Mouse (Mus musculus) left cerebral cortex, adult 2 months (tissue): ENCODE data around the gene Crygb. TPM values are rescaled to one million over a fixed set of nuclear protein-coding genes. Genes with fewer than 3 reads are reported as not detected.

Experiments used
- DNase-seq, 2 experiments: peaks; one replicate each; pipeline ENCODE4 v3.0.0; 2021 to 2022; ENCODE audit warnings: low spot score in 2 of 2, mixed read lengths in 1 of 2; ENCODE audit errors: extremely low spot score in 1 of 2
- H3K27ac ChIP-seq: fragments of 200-600 bp; 2 replicates; pipeline ENCODE4 v1.8.1; 2022
- H3K4me3 ChIP-seq: fragments of 200-600 bp; 2 replicates; pipeline ENCODE4 v1.8.1; 2022
- CTCF ChIP-seq: fragments of 200-600 bp; IDR thresholded peaks from 2 replicates; pipeline ENCODE4 v1.8.1; 2022; ENCODE audit warnings: antibody characterized with exemption, mild to moderate bottlenecking, moderate library complexity
- intact Hi-C: fragments of 180-260 bp; cut with DNase I; formaldehyde crosslinking; loops from one replicate; pipeline ENCODE4 v1.15.1; 2025
- total RNA-seq, 2 experiments: library from RNA; stranded (reverse); gene quantifications; 2 replicates each; pipeline ENCODE4 v1.2.3; 2021

Gene Crygb
- total RNA-seq, 2 experiments from 2014 or later, result not detected

GRCm38 (mm10) chr1:65109756-65110435 is 27.8 kb upstream of the Crygb start:
- TF ChIP-seq CTCF, result no peak
- intact Hi-C loops, result no loop called here
- DNase-seq, result no peak

GRCm38 (mm10) chr1:65109196-65109595 is 27.1 kb upstream of the Crygb start:
- no peak for TF ChIP-seq CTCF
- Histone ChIP-seq H3K27ac (no peak overlapping the region), H3K4me3 (no peak overlapping the region)
- no peak for DNase-seq
- intact Hi-C loops, result no loop called here

More at GRCm38 (mm10) chr1:65109756-65110435, 27.8 kb upstream of the Crygb start:
- H3K27ac ChIP-seq, result no peak overlapping the region
- H3K4me3 ChIP-seq, result no peak overlapping the region

GRCm38 (mm10) chr1:65107654-65108279 is 25.7 kb upstream of the Crygb start:
- no peak for TF ChIP-seq CTCF
- DNase-seq, result no peak
- H3K27ac ChIP-seq, result no peak overlapping the region
- no peak overlapping the region for H3K4me3 ChIP-seq
- intact Hi-C loops, result no loop called here

GRCm38 (mm10) chr1:65103273-65103672 is 21.2 kb upstream of the Crygb start, which contains the start of gene Cryga:
Gene Cryga (minus strand): TSS chr1:65103373.
- intact Hi-C loops, result no loop called here
- H3K4me3 ChIP-seq, result no peak within 1 kb of the TSS
- no peak for TF ChIP-seq CTCF
- DNase-seq, result no peak
- H3K27ac ChIP-seq, result no peak within 1 kb of the TSS

- intact Hi-C loops, result no loop called here
- Histone ChIP-seq H3K27ac (no peak overlapping the region), H3K4me3 (no peak overlapping the region)
- DNase-seq, result no peak
- no peak for TF ChIP-seq CTCF
Measured at GRCm38 (mm10) chr1:65096953-65097352, 14.9 kb upstream of the Crygb start.

- intact Hi-C loops, result no loop called here
- no peak for TF ChIP-seq CTCF
- DNase-seq, result no peak
- Histone ChIP-seq H3K4me3 (no peak overlapping the region), H3K27ac (no peak overlapping the region)
Measured at GRCm38 (mm10) chr1:65091566-65091965, 9.5 kb upstream of the Crygb start.

GRCm38 (mm10) chr1:65090370-65090769 is 8.3 kb upstream of the Crygb start:
- intact Hi-C loops, result no loop called here
- DNase-seq, result no peak

GRCm38 (mm10) chr1:65088567-65089356 is 6.7 kb upstream of the Crygb start:
- TF ChIP-seq CTCF, result no peak
- intact Hi-C loops, result no loop called here
- Histone ChIP-seq H3K4me3 (no peak overlapping the region), H3K27ac (no peak overlapping the region)
- no peak for DNase-seq

More at GRCm38 (mm10) chr1:65090370-65090769, 8.3 kb upstream of the Crygb start:
- Histone ChIP-seq H3K27ac (no peak overlapping the region), H3K4me3 (no peak overlapping the region)
- no peak for TF ChIP-seq CTCF

GRCm38 (mm10) chr1:65075607-65076006 is 6.5 kb downstream of the Crygb start:
- no peak for DNase-seq
- Histone ChIP-seq H3K4me3 (no peak overlapping the region), H3K27ac (no peak overlapping the region)
- intact Hi-C loops, result loop anchor here (2.0 to 10.0 kb wide), 2 partner anchors 29 to 1421 kb away; no protein-coding TSS in a partner anchor
- peak; percentile 52 for TF ChIP-seq CTCF

- H3K4me3 ChIP-seq, result no peak within 1 kb of the TSS
- DNase-seq, result no peak
- no peak within 1 kb of the TSS for H3K27ac ChIP-seq
- no peak for TF ChIP-seq CTCF
- intact Hi-C loops, result loop anchor here (10.0 kb wide), 1 partner anchor 1419 kb away; no protein-coding TSS in a partner anchor
Measured at GRCm38 (mm10) chr1:65073589-65073988, 8.5 kb downstream of the Crygb start, which contains the start of gene Crygc. Gene Crygc (minus strand): TSS chr1:65073689.

- intact Hi-C loops, result no loop called here
- H3K4me3 ChIP-seq, result no peak overlapping the region
- DNase-seq, result no peak
- no peak for TF ChIP-seq CTCF
- no peak overlapping the region for H3K27ac ChIP-seq
Measured at GRCm38 (mm10) chr1:65067842-65068241, 14.2 kb downstream of the Crygb start.

GRCm38 (mm10) chr1:65064201-65064600 is 17.9 kb downstream of the Crygb start:
- DNase-seq, result no peak
- Histone ChIP-seq H3K4me3 (no peak overlapping the region), H3K27ac (no peak overlapping the region)
- intact Hi-C loops, result no loop called here
- TF ChIP-seq CTCF, result no peak
